Mouse (Mus musculus) lung, embryonic 14.5 days (tissue): ENCODE results near the gene Trim50. TPM values are rescaled to one million over a fixed set of nuclear protein-coding genes. Genes with fewer than 3 reads are reported as not detected.
A peak's percentile ranks its signal among the peaks of the same experiment; 100 is the strongest.
"Not testable (repeated sequence)": the region's sequence is repeated elsewhere in the genome, so short reads cannot be mapped to it uniquely, and the experiment has no call there.

Experiments used
- ATAC-seq: fragments of 200-750 bp; cut with Nextera tagmentation; 2 replicates; pipeline ENCODE4 v1.8.0; 2017; ENCODE audit warnings: mild to moderate bottlenecking, moderate TSS enrichment, moderate library complexity; ENCODE audit not compliant: insufficient read depth
- DNase-seq: peaks from one replicate; pipeline ENCODE4 v3.0.0-alpha.2; 2015
- H3K27ac ChIP-seq: fragments of 300-500 bp; sonication (generic); 2 replicates; pipeline ENCODE4 v1.5.1; 2014; ENCODE audit warnings: low read depth, mild to moderate bottlenecking, moderate library complexity
- H3K27me3 ChIP-seq: fragments of 300-500 bp; sonication (generic); 2 replicates; pipeline ENCODE4 v1.6.1; 2014; ENCODE audit warnings: low read length, control low read depth; ENCODE audit not compliant: insufficient read depth
- H3K36me3 ChIP-seq: fragments of 300-500 bp; sonication (generic); 2 replicates; pipeline ENCODE4 v1.6.1; 2014; ENCODE audit warnings: control low read depth; ENCODE audit not compliant: insufficient read depth
- H3K4me1 ChIP-seq: fragments of 300-500 bp; sonication (generic); 2 replicates; pipeline ENCODE4 v1.6.1; 2014; ENCODE audit warnings: antibody characterized with exemption, control low read depth; ENCODE audit not compliant: insufficient read depth
- H3K4me2 ChIP-seq: fragments of 300-500 bp; sonication (generic); 2 replicates; pipeline ENCODE4 v1.6.1; 2014; ENCODE audit warnings: mild to moderate bottlenecking
- H3K4me3 ChIP-seq: fragments of 300-500 bp; sonication (generic); 2 replicates; pipeline ENCODE4 v1.5.1; 2014; ENCODE audit warnings: low read depth, low read length
- H3K9ac ChIP-seq: fragments of 300-500 bp; sonication (generic); 2 replicates; pipeline ENCODE4 v1.6.1; 2014
- H3K9me3 ChIP-seq: fragments of 300-500 bp; sonication (generic); 2 replicates; pipeline ENCODE4 v1.6.1; 2016; ENCODE audit warnings: low read depth, low read length, control low read depth
- CTCF ChIP-seq: IDR thresholded peaks from 2 replicates; pipeline ENCODE4 v1.5.1; 2016; ENCODE audit warnings: antibody characterized with exemption, low read depth
- WGBS: fragments of 180-500 bp; shearing (Covaris S2); extraction: QIAGEN DNeasy Blood & Tissue Kit; methylation state at CpG from one replicate; pipeline ENCODE4 v1.1.7; 2014; 5-methylcytosine and 5-hydroxymethylcytosine counted together
- polyA plus RNA-seq: library from polyadenylated mRNA; unstranded; fragments of >200 nt; fragmentation: Nextera tagmentation; extraction: Ambion mirVana; gene quantifications from 2 replicates; pipeline ENCODE4 v1.2.1, GENCODE M21; 2014

The Trim50 gene
- polyA plus RNA-seq, 1 experiment from 2014 or later: not detected

GRCm38 (mm10) chr5:135353564-135353963 is 469 bp downstream of the Trim50 start:
- peaks cover 9% of the 10 kb centered on the region for H3K9me3 ChIP-seq
- 19% methylated on average over 20 of the region's 20 CpGs for WGBS
- no peaks in the 10 kb centered on the region for H3K4me1 ChIP-seq
- no peak overlapping the region for H3K27ac ChIP-seq
- no peak overlapping the region for H3K9ac ChIP-seq
- no peak overlapping the region for H3K4me3 ChIP-seq
- ATAC-seq: no peak
- peak; percentile 26 for DNase-seq
- H3K36me3 ChIP-seq: no peaks in the 10 kb centered on the region
- no peak overlapping the region for H3K4me2 ChIP-seq
- H3K27me3 ChIP-seq: no peaks in the 10 kb centered on the region
- peak; percentile 59 for TF ChIP-seq CTCF

- no peak overlapping the region for H3K4me3 ChIP-seq
- H3K27me3 ChIP-seq: no peaks in the 10 kb centered on the region
- H3K4me1 ChIP-seq: no peaks in the 10 kb centered on the region
- no peak for TF ChIP-seq CTCF
- peaks cover 4% of the 10 kb centered on the region for H3K9me3 ChIP-seq
- DNase-seq (peak; percentile 60), ATAC-seq (no peak)
- H3K36me3 ChIP-seq: no peaks in the 10 kb centered on the region
- WGBS: 31% methylated on average over 1 of the region's 1 CpGs
- H3K27ac ChIP-seq: no peak overlapping the region
- H3K4me2 ChIP-seq: no peak overlapping the region
- no peak overlapping the region for H3K9ac ChIP-seq
Measured at GRCm38 (mm10) chr5:135356090-135356489, 3.0 kb downstream of the Trim50 start.

- Histone ChIP-seq H3K9me3 (peaks cover 4% of the 10 kb centered on the region), H3K27me3 (no peaks in the 10 kb centered on the region), H3K9ac (no peak overlapping the region), H3K27ac (no peak overlapping the region), H3K36me3 (no peaks in the 10 kb centered on the region), H3K4me2 (no peak overlapping the region), H3K4me1 (no peaks in the 10 kb centered on the region), H3K4me3 (no peak overlapping the region)
- ATAC-seq (no peak), DNase-seq (peak; percentile 22)
- 82% methylated on average over 2 of the region's 2 CpGs for WGBS
- TF ChIP-seq CTCF: no peak
Measured at GRCm38 (mm10) chr5:135357556-135357955, 4.5 kb downstream of the Trim50 start.

DNA sequence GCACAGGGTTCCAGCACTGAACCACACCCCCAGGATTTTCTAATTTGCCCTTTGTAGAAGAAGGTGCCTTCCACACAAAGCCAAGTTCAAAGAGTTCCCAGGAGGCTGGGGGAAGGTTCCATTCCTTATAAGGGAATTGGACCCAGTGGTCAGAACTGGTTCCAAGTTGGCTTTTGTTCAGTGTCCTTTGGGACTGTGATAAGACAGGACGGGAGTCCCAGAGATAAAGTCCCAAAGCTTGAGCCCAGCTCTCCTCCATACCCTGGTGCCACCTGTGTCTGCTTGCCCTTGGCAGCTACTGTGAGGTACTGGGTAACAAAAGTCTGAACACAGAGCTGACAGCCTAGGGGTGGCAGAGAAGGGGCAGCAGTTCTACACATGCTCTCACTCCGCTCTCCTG is 6.7 kb downstream of the Trim50 start:
- no peaks in the 10 kb centered on the region for H3K27me3 ChIP-seq
- DNase-seq (no peak), ATAC-seq (no peak)
- no peaks in the 10 kb centered on the region for H3K4me1 ChIP-seq
- peaks cover 4% of the 10 kb centered on the region for H3K9me3 ChIP-seq
- no peak overlapping the region for H3K4me3 ChIP-seq
- no peaks in the 10 kb centered on the region for H3K36me3 ChIP-seq
- WGBS: 85% methylated on average over 2 of the region's 2 CpGs
- H3K27ac ChIP-seq: no peak overlapping the region
- H3K9ac ChIP-seq: no peak overlapping the region
- TF ChIP-seq CTCF: no peak
- H3K4me2 ChIP-seq: no peak overlapping the region

DNA sequence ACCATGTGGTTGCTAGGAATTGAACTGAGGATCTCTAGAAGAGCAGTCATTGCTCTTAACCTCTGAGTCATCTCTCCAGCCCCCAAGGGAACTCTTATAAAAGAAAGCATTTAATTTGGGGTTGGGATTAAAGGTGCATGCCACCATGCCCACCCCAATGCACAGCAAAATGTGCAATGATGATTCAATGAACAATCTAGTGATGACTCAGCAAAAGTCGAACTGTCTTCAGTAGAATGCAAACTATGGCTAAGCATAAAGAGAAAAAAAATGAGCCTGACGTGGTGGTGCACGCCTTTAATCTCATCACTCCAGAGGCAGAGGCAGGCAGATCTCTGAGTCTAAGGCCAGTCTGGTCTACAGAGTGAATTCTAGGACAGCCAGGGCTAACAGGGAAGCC is 9.5 kb downstream of the Trim50 start:
- DNase-seq: no peak
- no peak for ATAC-seq
- WGBS: 85% methylated on average over 3 of the region's 3 CpGs
- TF ChIP-seq CTCF: no peak
- no peak overlapping the region for H3K4me3 ChIP-seq
- no peaks in the 10 kb centered on the region for H3K4me1 ChIP-seq
- peaks cover 2% of the 10 kb centered on the region for H3K9me3 ChIP-seq
- H3K27ac ChIP-seq: no peak overlapping the region
- no peaks in the 10 kb centered on the region for H3K36me3 ChIP-seq
- H3K27me3 ChIP-seq: no peaks in the 10 kb centered on the region
- no peak overlapping the region for H3K9ac ChIP-seq
- H3K4me2 ChIP-seq: no peak overlapping the region

DNA sequence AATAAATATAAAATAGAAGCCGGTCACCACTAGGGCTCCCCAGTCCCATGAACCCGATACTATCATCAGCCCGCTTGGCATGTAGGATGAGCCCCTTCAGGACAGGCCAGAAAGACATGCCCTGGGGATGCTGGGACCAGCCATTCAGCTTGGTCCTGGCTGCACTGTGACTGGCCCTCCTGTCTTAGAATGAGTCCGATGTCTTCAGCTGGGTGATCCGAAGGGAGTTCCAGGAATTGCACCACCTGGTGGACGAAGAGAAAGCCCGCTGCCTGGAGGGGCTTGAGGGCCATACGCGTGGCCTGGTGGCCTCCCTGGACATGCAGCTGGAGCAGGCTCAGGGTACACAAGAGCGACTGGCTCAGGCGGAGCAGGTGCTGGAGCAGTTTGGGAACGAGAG is 10.4 kb downstream of the Trim50 start:
- no peak overlapping the region for H3K4me3 ChIP-seq
- H3K27me3 ChIP-seq: no peaks in the 10 kb centered on the region
- H3K9me3 ChIP-seq: no peaks in the 10 kb centered on the region
- DNase-seq (peak; percentile 78), ATAC-seq (peak; percentile 54; the same call in 1 of the 2 replicates)
- TF ChIP-seq CTCF: peak; percentile 75
- H3K36me3 ChIP-seq: no peaks in the 10 kb centered on the region
- H3K27ac ChIP-seq: no peak overlapping the region
- H3K4me1 ChIP-seq: no peaks in the 10 kb centered on the region
- H3K4me2 ChIP-seq: no peak overlapping the region
- no peak overlapping the region for H3K9ac ChIP-seq
- WGBS: 27% methylated on average over 12 of the region's 12 CpGs

- no peak for ATAC-seq
Measured at GRCm38 (mm10) chr5:135367841-135368240, 14.7 kb downstream of the Trim50 start.

DNA sequence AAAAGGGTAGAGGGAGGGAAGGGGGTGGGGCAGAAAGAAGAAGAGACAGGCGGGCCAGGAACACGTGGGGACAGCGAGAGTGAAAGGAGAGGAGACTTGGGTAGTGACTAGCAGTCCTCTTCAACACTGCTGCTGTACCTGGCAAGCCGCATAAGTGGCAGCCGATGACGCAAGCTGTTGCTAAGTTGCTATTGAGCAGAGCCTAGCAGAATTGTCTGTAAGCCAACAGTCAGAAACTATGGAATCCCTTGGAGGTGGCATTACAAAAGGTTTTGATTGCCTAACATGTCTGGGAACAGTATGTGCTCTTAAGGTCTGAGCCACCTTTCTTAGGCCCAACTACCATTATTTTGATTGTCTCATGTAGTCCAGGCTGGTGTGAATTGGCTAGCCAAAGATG is 15.2 kb downstream of the Trim50 start:
- WGBS: 81% methylated on average over 6 of the region's 6 CpGs
- TF ChIP-seq CTCF: no peak
- no peak overlapping the region for H3K27ac ChIP-seq

More at GRCm38 (mm10) chr5:135367841-135368240, 14.7 kb downstream of the Trim50 start:
- H3K4me3 ChIP-seq: no peak overlapping the region
- H3K27ac ChIP-seq: no peak overlapping the region
- peak; percentile 53 for TF ChIP-seq CTCF
- peak; percentile 52 for DNase-seq
- H3K9me3 ChIP-seq: no peaks in the 10 kb centered on the region
- no peak overlapping the region for H3K4me2 ChIP-seq
- peaks cover 15% of the 10 kb centered on the region for H3K36me3 ChIP-seq
- WGBS: 51% methylated on average over 6 of the region's 6 CpGs
- H3K9ac ChIP-seq: no peak overlapping the region
- H3K4me1 ChIP-seq: 0 out of 2 replicates have a peak, but pooled peaks cover 5% of the 10 kb centered on the region
- H3K27me3 ChIP-seq: no peaks in the 10 kb centered on the region

GRCm38 (mm10) chr5:135369196-135369595 is 16.1 kb downstream of the Trim50 start:
- H3K27ac ChIP-seq: peak overlapping the region; percentile 63; the same call in 1 of the 2 replicates
- H3K36me3 ChIP-seq: peaks cover 28% of the 10 kb centered on the region
- ATAC-seq, H3K27me3 ChIP-seq, H3K9me3 ChIP-seq, H3K4me1 ChIP-seq: not testable (repeated sequence)
- H3K9ac ChIP-seq: peak overlapping the region; percentile 83
- H3K4me2 ChIP-seq: peak overlapping the region; percentile 86
- DNase-seq: peak; percentile 9
- 53% methylated on average over 9 of the region's 9 CpGs for WGBS
- peak overlapping the region; percentile 92 for H3K4me3 ChIP-seq

More for the DNA sequence above, 15.2 kb downstream of the Trim50 start:
- Histone ChIP-seq H3K9ac (no peak overlapping the region), H3K36me3 (peaks cover 19% of the 10 kb centered on the region), H3K9me3 (no peaks in the 10 kb centered on the region), H3K4me2 (no peak overlapping the region), H3K4me3 (no peak overlapping the region), H3K27me3 (no peaks in the 10 kb centered on the region), H3K4me1 (0 out of 2 replicates have a peak, but pooled peaks cover 5% of the 10 kb centered on the region)
- ATAC-seq (no peak), DNase-seq (no peak)
